Mouse (Mus musculus) heart, embryonic 11.5 days (tissue): ENCODE results near the gene Edil3. TPM values are rescaled to one million over a fixed set of nuclear protein-coding genes. Genes with fewer than 3 reads are reported as not detected.

Experiments used
- ATAC-seq: fragments of 200-750 bp; cut with Nextera tagmentation; replicated peaks from 2 replicates; pipeline ENCODE4 v1.8.0; 2017; ENCODE audit warnings: moderate library complexity; ENCODE audit not compliant: insufficient number of reproducible peaks, low FRiP score, low TSS enrichment
- H3K27ac ChIP-seq: fragments of 300-500 bp; sonication (generic); 2 replicates; pipeline ENCODE4 v1.5.1; 2014; ENCODE audit warnings: mild to moderate bottlenecking, low read depth, low read length
- H3K27me3 ChIP-seq: fragments of 300-500 bp; sonication (generic); 2 replicates; pipeline ENCODE4 v1.6.1; 2014; ENCODE audit warnings: mild to moderate bottlenecking, low read length, mixed read lengths; ENCODE audit not compliant: control insufficient read depth, insufficient read depth
- H3K36me3 ChIP-seq: fragments of 300-500 bp; sonication (generic); 2 replicates; pipeline ENCODE4 v1.6.1; 2014; ENCODE audit warnings: mild to moderate bottlenecking, low read length, moderate library complexity, mixed read lengths; ENCODE audit not compliant: control insufficient read depth, insufficient read depth
- H3K4me1 ChIP-seq: fragments of 300-500 bp; sonication (generic); 2 replicates; pipeline ENCODE4 v1.6.1; 2014; ENCODE audit warnings: low read length; ENCODE audit not compliant: control insufficient read depth, insufficient read depth
- H3K4me2 ChIP-seq: fragments of 300-500 bp; sonication (generic); 2 replicates; pipeline ENCODE4 v1.6.1; 2014; ENCODE audit warnings: mild to moderate bottlenecking, moderate library complexity
- H3K4me3 ChIP-seq: fragments of 300-500 bp; sonication (generic); 2 replicates; pipeline ENCODE4 v1.5.1; 2014; ENCODE audit warnings: low read depth, low read length
- H3K9ac ChIP-seq: fragments of 300-500 bp; sonication (generic); 2 replicates; pipeline ENCODE4 v1.6.1; 2014; ENCODE audit warnings: mild to moderate bottlenecking, low read depth, low read length, moderate library complexity
- H3K9me3 ChIP-seq: fragments of 300-500 bp; sonication (generic); replicated peaks from 2 replicates; pipeline ENCODE4 v1.6.1; 2016; ENCODE audit warnings: low read length; ENCODE audit not compliant: control insufficient read depth
- WGBS: fragments of 180-500 bp; shearing (Covaris S2); extraction: QIAGEN DNeasy Blood & Tissue Kit; methylation state at CpG from one replicate; pipeline ENCODE4 v1.1.7; 2014; ENCODE audit not compliant: insufficient replicate concordance; 5-methylcytosine and 5-hydroxymethylcytosine counted together
- polyA plus RNA-seq: library from polyadenylated mRNA; unstranded; fragments of >200 nt; fragmentation: Nextera tagmentation; extraction: Ambion mirVana; gene quantifications from 2 replicates; pipeline ENCODE4 v1.2.1, GENCODE M21; 2014

Edil3 gene
- polyA plus RNA-seq, 1 experiment from 2014 or later, result 15.1 TPM

DNA sequence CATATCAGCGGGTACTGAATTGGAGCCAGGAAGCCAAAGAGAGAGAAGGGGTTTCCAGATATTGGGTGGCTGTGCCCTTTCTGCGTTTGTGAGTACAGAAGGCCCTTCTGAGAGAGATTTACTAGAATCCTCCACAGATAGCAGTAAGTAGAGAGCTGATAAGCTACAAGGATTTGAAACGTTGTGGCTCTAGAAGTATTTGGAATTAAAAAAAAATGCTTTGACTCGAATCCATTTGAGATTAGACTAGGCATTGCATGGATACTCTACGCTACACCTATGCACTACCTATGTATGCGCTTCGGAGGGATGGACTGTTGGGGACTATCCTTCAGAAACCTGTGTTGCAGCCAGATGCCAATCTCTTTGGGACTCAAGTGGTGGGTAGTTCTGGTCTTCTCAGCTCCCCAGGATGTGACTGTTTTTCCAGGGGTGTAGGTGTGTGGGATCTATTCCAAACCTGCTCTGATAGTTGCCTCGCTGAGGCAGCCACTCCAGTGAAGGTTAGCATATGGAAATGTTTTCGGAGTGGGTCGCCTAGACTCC lies 1.8 kb downstream of the Edil3 start:
- ATAC-seq, result no peak
- WGBS, result 11% methylated on average over 10 of the region's 10 CpGs

DNA sequence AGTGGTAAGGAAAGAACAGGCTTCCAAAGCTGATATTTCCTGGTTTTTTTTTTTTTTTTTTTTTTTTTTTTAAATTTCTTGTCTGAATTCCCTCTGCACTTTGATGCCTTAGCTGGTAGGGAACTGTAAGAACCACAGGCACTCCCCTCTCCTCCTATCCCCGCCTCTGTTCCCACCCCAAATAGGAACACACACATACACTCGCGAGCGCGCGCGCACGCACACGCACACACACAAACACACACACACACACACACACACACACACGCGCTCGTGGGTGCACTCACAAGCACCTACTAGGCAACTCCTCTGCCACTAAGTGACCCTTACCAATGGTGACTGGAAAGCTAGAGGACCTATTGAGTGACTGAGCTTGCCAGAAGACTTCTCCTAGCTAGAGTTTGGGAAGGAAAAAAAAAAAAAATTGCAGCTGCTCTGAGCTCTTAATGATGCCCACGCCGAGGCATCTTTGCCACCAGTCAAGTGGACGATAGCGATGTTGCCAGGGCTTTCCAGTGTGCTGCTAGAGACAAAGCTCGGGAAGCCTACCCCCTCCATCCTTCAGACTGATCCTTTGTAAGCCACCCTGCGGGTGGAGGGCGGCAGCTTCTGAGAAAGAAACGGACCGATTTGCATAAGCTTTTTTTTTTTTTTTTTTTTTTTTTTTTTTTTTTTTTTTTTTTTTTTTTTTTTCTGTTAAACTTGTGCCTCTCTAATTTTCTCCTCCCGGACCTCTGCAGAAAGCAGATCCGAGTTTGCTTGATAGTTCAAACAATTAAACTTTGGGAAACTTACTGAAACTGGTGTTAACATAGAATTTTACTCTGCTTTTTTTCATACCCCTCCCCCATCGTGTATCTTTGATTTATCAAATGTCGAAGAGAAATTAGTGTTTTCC lies 2.5 kb downstream of the Edil3 start:
- Histone ChIP-seq H3K4me2 (peak overlapping the region; percentile 98), H3K36me3 (no peaks in the 10 kb centered on the region), H3K4me3 (peak overlapping the region; percentile 55), H3K27ac (peak overlapping the region; percentile 22; the same call in 1 of the 2 replicates), H3K9me3 (no peaks in the 10 kb centered on the region), H3K27me3 (no peaks in the 10 kb centered on the region), H3K9ac (peak overlapping the region; percentile 63; the same call in 1 of the 2 replicates), H3K4me1 (no peaks in the 10 kb centered on the region)
- WGBS, result 1% methylated on average over 25 of the region's 25 CpGs
- no peak for ATAC-seq

More for the DNA sequence above, 1.8 kb downstream of the Edil3 start:
- Histone ChIP-seq H3K27ac (no peak overlapping the region), H3K9me3 (no peaks in the 10 kb centered on the region), H3K4me1 (no peaks in the 10 kb centered on the region), H3K36me3 (no peaks in the 10 kb centered on the region), H3K4me2 (peak overlapping the region; percentile 98), H3K4me3 (peak overlapping the region; percentile 55), H3K27me3 (no peaks in the 10 kb centered on the region), H3K9ac (no peak overlapping the region)

DNA sequence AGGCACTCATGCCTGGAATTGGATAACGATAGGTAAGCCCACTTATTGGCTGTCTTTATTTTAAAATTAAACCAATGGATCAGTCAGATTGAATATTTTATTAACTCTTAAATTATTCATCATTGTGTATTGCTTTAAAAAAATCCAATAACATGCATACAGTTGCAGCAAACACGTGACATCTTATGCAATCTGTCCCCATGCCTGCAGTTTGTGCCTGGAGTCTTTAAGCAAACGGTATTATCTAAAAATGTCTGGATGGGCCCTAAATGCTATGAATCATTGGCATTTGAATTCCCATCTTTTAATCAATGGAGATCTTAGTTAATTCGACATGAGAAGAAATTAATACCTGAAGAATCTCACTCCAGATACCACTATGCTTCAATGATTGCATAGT lies 3.2 kb downstream of the Edil3 start:
- Histone ChIP-seq H3K27me3 (no peaks in the 10 kb centered on the region), H3K36me3 (no peaks in the 10 kb centered on the region), H3K4me3 (peak overlapping the region; percentile 55), H3K27ac (no peak overlapping the region), H3K9ac (no peak overlapping the region), H3K4me1 (no peaks in the 10 kb centered on the region), H3K4me2 (peak overlapping the region; percentile 98), H3K9me3 (no peaks in the 10 kb centered on the region)
- 27% methylated on average over 4 of the region's 4 CpGs for WGBS
- ATAC-seq, result no peak

DNA sequence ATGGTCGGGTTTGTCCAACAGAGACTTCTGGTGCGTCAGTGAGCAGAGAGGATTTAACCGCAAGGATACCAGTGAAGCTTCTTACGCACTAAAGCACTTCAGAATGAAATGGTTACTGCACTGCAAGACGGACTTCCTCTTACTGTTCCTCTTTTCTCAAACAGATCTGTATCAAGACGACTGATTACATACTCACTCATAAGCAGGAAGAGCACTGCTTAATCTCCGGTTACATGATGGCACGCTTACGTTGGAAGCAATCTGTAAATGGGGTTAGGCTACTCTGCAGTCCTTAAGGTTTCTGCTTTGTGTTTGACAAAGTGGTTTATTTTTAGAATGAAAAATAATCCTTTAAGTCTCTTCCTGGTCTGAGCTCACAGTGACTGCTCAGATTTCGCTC lies 7.1 kb downstream of the Edil3 start:
- Histone ChIP-seq H3K27ac (peak overlapping the region; percentile 57), H3K4me1 (no peaks in the 10 kb centered on the region), H3K36me3 (no peaks in the 10 kb centered on the region), H3K9ac (peak overlapping the region; percentile 60), H3K27me3 (no peaks in the 10 kb centered on the region), H3K9me3 (no peaks in the 10 kb centered on the region), H3K4me2 (peak overlapping the region; percentile 64), H3K4me3 (peak overlapping the region; percentile 35)
- 13% methylated on average over 10 of the region's 10 CpGs for WGBS
- ATAC-seq, result 0 out of 2 replicates have a peak, but pooled peaks have one; percentile 26

- no peaks in the 10 kb centered on the region for H3K4me1 ChIP-seq
- no peaks in the 10 kb centered on the region for H3K36me3 ChIP-seq
- WGBS, result 62% methylated on average over 1 of the region's 1 CpGs
- H3K4me2 ChIP-seq, result no peak overlapping the region
- no peak overlapping the region for H3K4me3 ChIP-seq
- H3K27me3 ChIP-seq, result no peaks in the 10 kb centered on the region
- no peak for ATAC-seq
- no peak overlapping the region for H3K27ac ChIP-seq
- no peak overlapping the region for H3K9ac ChIP-seq
- no peaks in the 10 kb centered on the region for H3K9me3 ChIP-seq
Observed at GRCm38 (mm10) chr13:88833732-88834131, 12.5 kb downstream of the Edil3 start.

DNA sequence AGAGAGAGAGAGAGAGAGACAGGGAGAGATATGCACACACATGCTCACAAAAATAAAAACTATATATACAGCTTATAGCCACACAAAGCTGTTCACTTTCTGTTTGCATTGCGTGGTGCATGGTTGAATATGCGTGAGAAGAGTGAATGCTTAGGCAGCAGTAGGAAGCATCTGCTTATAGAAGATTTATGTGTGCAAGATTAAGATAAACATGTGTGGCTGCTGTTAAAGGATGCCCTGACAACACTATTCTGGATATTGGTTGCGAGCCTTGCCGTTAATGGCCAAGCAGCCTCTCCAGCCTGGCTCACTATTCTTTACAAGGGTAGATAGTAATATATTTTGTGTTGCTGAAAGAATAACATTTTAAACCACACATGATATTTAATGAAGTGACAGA lies 28.5 kb downstream of the Edil3 start:
- Histone ChIP-seq H3K27me3 (no peaks in the 10 kb centered on the region), H3K9ac (no peak overlapping the region), H3K4me3 (no peak overlapping the region), H3K4me1 (no peaks in the 10 kb centered on the region), H3K27ac (no peak overlapping the region), H3K36me3 (no peaks in the 10 kb centered on the region), H3K4me2 (no peak overlapping the region), H3K9me3 (no peaks in the 10 kb centered on the region)
- ATAC-seq, result no peak
- 69% methylated on average over 4 of the region's 4 CpGs for WGBS

DNA sequence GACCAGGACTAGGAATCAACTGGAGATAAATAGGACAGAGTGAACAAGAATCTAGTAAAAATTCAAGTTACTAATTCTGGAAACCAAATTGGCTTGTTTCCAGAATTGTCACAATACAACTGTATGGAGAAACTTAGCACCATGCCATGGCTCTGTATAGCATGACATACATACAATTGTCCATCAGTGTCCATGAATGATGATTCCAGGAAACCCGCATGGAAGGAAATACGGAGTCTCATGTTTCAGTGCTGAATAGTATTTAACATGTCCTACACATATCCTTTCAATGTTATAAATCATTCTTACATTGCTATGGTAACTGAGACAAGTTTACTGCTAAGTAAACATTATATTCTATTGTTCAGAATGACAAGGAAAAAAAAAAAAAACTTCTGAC lies 58.7 kb downstream of the Edil3 start:
- no peaks in the 10 kb centered on the region for H3K27me3 ChIP-seq
- no peak for ATAC-seq
- no peak overlapping the region for H3K27ac ChIP-seq
- WGBS, result 80% methylated on average over 2 of the region's 2 CpGs
- no peak overlapping the region for H3K4me3 ChIP-seq
- H3K9me3 ChIP-seq, result no peaks in the 10 kb centered on the region
- H3K4me2 ChIP-seq, result no peak overlapping the region
- no peaks in the 10 kb centered on the region for H3K36me3 ChIP-seq
- H3K9ac ChIP-seq, result no peak overlapping the region
- H3K4me1 ChIP-seq, result no peaks in the 10 kb centered on the region

DNA sequence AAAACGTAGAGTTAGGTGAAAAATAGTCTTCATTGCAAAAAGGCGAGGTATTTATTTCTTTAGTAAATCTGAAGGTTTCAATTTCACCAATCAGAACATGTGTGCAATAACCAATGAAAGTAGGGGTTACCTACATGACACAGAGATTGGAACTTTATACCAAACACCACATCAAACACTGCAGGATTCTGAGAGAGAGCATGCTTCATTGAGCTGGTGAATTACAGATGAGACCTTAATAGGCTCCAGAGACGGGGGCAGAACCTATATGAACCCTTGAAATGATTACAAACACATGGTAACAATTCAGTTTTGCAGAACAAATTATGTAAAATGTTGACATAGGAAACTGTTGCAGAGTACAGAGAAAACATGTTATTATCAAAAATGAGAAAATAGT lies 69.5 kb downstream of the Edil3 start:
- no peak overlapping the region for H3K27ac ChIP-seq
- no peaks in the 10 kb centered on the region for H3K4me1 ChIP-seq
- H3K9me3 ChIP-seq, result no peaks in the 10 kb centered on the region
- ATAC-seq, result no peak
- H3K36me3 ChIP-seq, result no peaks in the 10 kb centered on the region
- H3K4me3 ChIP-seq, result no peak overlapping the region
- no peaks in the 10 kb centered on the region for H3K27me3 ChIP-seq
- H3K4me2 ChIP-seq, result no peak overlapping the region
- WGBS, result 75% methylated on average over 3 of the region's 3 CpGs
- no peak overlapping the region for H3K9ac ChIP-seq
